Mouse (Mus musculus) heart, embryonic 11.5 days (tissue): Measurements from ENCODE around the gene Tmem170b. TPM values are rescaled to one million over a fixed set of nuclear protein-coding genes. Genes with fewer than 3 reads are reported as not detected.

Experiments used
- ATAC-seq: fragments of 200-750 bp; cut with Nextera tagmentation; replicated peaks from 2 replicates; pipeline ENCODE4 v1.8.0; 2017; ENCODE audit warnings: moderate library complexity; ENCODE audit not compliant: insufficient number of reproducible peaks, low FRiP score, low TSS enrichment
- H3K27ac ChIP-seq: fragments of 300-500 bp; sonication (generic); 2 replicates; pipeline ENCODE4 v1.5.1; 2014; ENCODE audit warnings: mild to moderate bottlenecking, low read depth, low read length
- H3K27me3 ChIP-seq: fragments of 300-500 bp; sonication (generic); 2 replicates; pipeline ENCODE4 v1.6.1; 2014; ENCODE audit warnings: mild to moderate bottlenecking, low read length, mixed read lengths; ENCODE audit not compliant: control insufficient read depth, insufficient read depth
- H3K36me3 ChIP-seq: fragments of 300-500 bp; sonication (generic); 2 replicates; pipeline ENCODE4 v1.6.1; 2014; ENCODE audit warnings: mild to moderate bottlenecking, low read length, moderate library complexity, mixed read lengths; ENCODE audit not compliant: control insufficient read depth, insufficient read depth
- H3K4me1 ChIP-seq: fragments of 300-500 bp; sonication (generic); 2 replicates; pipeline ENCODE4 v1.6.1; 2014; ENCODE audit warnings: low read length; ENCODE audit not compliant: control insufficient read depth, insufficient read depth
- H3K4me2 ChIP-seq: fragments of 300-500 bp; sonication (generic); 2 replicates; pipeline ENCODE4 v1.6.1; 2014; ENCODE audit warnings: mild to moderate bottlenecking, moderate library complexity
- H3K4me3 ChIP-seq: fragments of 300-500 bp; sonication (generic); 2 replicates; pipeline ENCODE4 v1.5.1; 2014; ENCODE audit warnings: low read depth, low read length
- H3K9ac ChIP-seq: fragments of 300-500 bp; sonication (generic); 2 replicates; pipeline ENCODE4 v1.6.1; 2014; ENCODE audit warnings: mild to moderate bottlenecking, low read depth, low read length, moderate library complexity
- H3K9me3 ChIP-seq: fragments of 300-500 bp; sonication (generic); replicated peaks from 2 replicates; pipeline ENCODE4 v1.6.1; 2016; ENCODE audit warnings: low read length; ENCODE audit not compliant: control insufficient read depth
- WGBS: fragments of 180-500 bp; shearing (Covaris S2); extraction: QIAGEN DNeasy Blood & Tissue Kit; methylation state at CpG from one replicate; pipeline ENCODE4 v1.1.7; 2014; ENCODE audit not compliant: insufficient replicate concordance; 5-methylcytosine and 5-hydroxymethylcytosine counted together
- polyA plus RNA-seq: library from polyadenylated mRNA; unstranded; fragments of >200 nt; fragmentation: Nextera tagmentation; extraction: Ambion mirVana; gene quantifications from 2 replicates; pipeline ENCODE4 v1.2.1, GENCODE M21; 2014

The Tmem170b gene
- polyA plus RNA-seq = 17.6 and 20.3 TPM in 2 replicates

DNA sequence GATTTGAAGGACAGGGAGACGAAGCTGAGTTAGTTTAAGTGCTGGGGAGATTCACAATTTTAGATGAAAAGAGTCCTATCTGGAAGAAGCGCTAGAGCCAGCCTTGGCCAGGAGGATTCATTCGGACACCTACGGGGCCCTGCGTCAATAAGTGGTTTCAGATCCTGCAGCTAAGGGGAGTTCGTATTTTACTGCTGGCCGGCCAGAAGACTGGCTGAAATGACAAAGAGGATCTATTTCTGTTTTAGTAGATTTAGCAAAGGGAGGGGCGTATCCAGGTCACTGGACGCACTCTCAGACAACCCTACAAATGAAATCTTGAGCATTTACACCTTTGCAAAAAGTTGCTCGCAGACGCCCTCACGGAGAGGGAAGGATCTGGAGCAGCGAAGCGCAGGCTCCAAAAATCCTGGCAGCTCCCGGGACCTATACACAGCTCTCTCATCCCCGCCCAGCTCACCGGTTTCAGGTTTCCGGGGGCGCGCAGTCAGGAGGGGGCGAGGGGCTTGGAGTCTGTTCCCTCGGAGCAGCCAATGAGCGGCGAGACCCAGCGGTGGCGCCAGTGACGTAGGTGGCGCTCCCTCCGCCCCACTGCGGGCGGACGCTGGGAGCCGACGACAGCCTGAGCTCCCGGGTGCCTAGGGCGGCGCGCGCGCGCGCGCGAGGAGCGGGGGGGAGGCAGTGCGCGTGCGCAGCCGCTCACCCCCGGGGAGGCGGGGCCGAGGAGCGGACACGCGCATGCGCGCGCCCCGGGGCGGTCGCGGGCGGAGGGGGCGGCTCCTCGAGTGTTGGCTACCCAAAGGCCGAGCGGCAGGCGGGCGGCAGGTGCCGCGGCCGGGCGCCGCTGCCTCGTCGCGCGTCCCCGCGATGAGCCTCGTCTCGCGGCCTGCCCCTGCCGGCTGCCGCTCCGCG is at the start of gene Tmem170b:
Gene Tmem170b (plus strand): TSS at position 809 of the 912 bp plus-strand sequence.
- peak; percentile 100 for ATAC-seq

DNA sequence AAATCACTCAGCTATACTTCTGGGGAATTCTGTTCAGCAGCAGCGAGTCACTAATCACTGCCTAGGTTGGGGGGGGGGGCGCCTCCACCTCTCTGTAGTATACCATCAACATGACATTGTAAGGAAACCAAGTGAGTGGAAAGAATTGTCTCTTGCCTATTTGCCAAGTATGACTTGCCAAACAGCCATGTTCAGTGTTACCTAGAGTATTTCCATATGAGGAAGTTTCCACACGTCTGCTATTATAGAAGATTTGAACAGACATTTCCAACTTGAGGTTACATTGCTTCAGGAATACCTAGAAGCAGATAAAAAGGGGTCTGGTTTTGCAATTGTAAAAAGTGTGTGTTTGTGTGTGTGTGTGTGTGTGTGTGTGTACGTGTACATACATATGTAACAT is 44.7 kb upstream of the Tmem170b start:
- H3K4me3 ChIP-seq = no peak overlapping the region
- no peak overlapping the region for H3K27ac ChIP-seq
- WGBS = 76% methylated on average over 4 of the region's 4 CpGs
- no peak overlapping the region for H3K4me2 ChIP-seq
- H3K9me3 ChIP-seq = no peaks in the 10 kb centered on the region
- H3K36me3 ChIP-seq = no peaks in the 10 kb centered on the region
- no peak for ATAC-seq
- H3K9ac ChIP-seq = no peak overlapping the region
- H3K27me3 ChIP-seq = no peaks in the 10 kb centered on the region
- no peaks in the 10 kb centered on the region for H3K4me1 ChIP-seq

More for the DNA sequence above, at the start of gene Tmem170b:
- Histone ChIP-seq H3K9me3 (no peaks in the 10 kb centered on the region), H3K36me3 (no peaks in the 10 kb centered on the region), H3K4me3 (peak within 1 kb of the TSS; percentile 91), H3K4me1 (peaks cover 3% of the 10 kb centered on the region), H3K27ac (peak within 1 kb of the TSS; percentile 91), H3K9ac (peak within 1 kb of the TSS; percentile 95), H3K27me3 (no peaks in the 10 kb centered on the region), H3K4me2 (peak within 1 kb of the TSS; percentile 76)
- WGBS = under 1% methylated on average over 69 of the region's 87 CpGs

DNA sequence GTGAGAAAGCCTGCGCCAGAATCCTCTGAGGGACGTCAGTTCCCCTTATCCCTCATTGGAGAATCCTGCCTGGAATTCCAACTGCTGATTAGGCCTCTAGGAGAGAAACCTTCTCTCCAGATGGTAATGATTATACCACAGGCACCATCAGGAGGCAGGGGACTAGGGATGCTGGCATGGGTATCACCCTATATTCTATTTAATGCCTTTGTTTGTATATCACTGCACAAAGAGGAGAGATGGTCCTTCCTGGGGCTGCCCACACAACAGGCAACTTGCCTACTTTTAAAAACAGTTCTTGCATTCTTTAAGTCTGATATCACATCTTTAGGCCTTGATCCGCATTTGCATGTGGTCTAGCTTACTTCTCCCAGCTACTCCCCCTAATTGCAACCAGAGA is 37.3 kb upstream of the Tmem170b start:
- Histone ChIP-seq H3K4me2 (no peak overlapping the region), H3K27ac (no peak overlapping the region), H3K9ac (no peak overlapping the region), H3K36me3 (no peaks in the 10 kb centered on the region), H3K9me3 (no peaks in the 10 kb centered on the region), H3K27me3 (no peaks in the 10 kb centered on the region), H3K4me1 (no peaks in the 10 kb centered on the region), H3K4me3 (no peak overlapping the region)
- ATAC-seq = no peak
- WGBS = 57% methylated on average over 3 of the region's 3 CpGs

DNA sequence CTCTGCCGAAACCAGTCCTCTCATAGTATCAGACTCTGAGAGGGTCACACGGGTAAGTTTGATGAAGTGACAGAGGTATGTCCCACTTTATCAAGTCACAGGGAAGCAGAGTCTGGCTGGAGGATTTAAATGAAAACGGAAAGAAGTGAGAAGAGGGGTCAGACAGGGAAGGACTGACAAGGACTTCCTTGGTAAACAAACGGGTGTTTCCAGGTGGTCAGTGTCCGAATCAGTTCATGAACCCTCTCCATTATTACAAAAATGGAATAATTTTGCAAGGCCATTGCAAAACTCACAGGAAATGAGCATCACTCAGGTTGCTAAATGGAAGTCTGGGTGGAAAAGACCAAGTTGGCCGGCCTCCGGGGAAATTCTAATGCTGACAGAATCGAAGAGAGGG is 36.8 kb upstream of the Tmem170b start:
- WGBS = 60% methylated on average over 8 of the region's 8 CpGs
- Histone ChIP-seq H3K36me3 (no peaks in the 10 kb centered on the region), H3K27ac (no peak overlapping the region), H3K4me2 (no peak overlapping the region), H3K9ac (no peak overlapping the region), H3K27me3 (no peaks in the 10 kb centered on the region), H3K4me1 (no peaks in the 10 kb centered on the region), H3K9me3 (no peaks in the 10 kb centered on the region), H3K4me3 (no peak overlapping the region)
- no peak for ATAC-seq

DNA sequence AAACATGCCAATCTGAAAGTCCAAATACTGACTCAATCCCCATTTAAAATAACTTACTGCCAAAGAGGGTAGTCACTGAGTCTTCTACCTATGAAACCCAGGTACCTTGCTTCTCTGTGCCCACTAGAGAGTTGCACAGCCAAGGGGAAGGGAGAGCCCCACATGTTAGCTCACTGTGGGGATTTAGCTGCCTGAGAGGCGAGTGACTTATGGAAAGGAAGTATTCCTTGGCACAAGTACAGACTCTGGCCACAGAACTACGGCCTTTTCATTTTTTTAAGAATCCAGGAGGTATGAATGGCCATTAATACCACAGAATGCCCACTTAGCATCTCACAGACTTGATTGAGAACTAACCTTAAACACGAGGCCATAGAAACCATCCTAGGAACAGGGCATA is 35.9 kb upstream of the Tmem170b start:
- ATAC-seq = no peak
- WGBS = 63% methylated on average over 3 of the region's 3 CpGs

DNA sequence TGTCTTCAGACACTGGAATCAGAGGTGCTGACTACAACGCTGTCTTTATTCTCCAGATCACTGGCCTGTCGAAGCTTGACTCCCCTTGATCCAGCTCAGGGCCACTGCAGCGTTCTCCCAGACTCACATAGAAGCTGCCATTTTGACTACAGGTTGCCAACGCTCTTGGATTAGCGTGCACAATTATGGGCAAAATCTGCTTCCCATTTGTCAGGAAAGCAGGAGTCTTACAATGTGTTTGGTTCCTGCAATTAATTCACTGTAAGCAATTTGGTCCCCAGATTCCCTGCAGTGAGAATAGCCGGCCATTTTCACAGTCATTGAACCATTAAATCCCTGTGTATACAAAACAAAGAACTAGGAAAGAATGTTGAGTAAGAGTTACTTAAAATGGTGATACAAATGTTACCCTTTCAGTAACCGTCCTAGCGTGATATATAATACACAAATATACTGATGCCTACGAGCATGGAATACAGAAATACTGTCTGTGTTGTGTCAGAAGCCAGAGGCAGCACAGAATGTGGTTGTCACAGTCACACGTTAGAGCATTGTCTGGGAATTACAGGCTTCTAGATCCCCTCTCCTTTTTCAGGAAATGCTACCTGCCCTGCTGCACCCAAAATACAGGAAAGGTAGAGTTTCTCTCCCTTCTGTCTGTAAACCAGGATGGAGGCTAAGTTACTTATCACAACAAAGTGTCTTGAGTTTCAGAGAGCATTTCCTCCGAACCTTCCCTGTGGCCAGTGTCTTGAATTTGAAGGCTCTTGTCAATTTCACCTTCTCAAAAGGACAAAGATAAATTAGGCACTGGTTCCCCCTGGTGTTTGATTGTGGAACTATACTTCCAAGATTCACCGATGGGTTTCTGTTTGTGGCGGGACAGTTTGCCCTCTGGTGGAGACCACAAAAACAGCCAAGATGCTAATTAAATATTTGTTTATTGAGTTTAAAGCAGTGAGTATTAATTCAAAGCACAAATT is 34.0 kb upstream of the Tmem170b start:
- no peaks in the 10 kb centered on the region for H3K4me1 ChIP-seq
- H3K4me2 ChIP-seq = no peak overlapping the region
- no peak for ATAC-seq
- no peaks in the 10 kb centered on the region for H3K36me3 ChIP-seq
- no peaks in the 10 kb centered on the region for H3K9me3 ChIP-seq
- 52% methylated on average over 13 of the region's 13 CpGs for WGBS
- no peak overlapping the region for H3K9ac ChIP-seq
- H3K27ac ChIP-seq = no peak overlapping the region
- no peak overlapping the region for H3K4me3 ChIP-seq
- no peaks in the 10 kb centered on the region for H3K27me3 ChIP-seq

More for the DNA sequence above, 35.9 kb upstream of the Tmem170b start:
- Histone ChIP-seq H3K4me2 (no peak overlapping the region), H3K36me3 (no peaks in the 10 kb centered on the region), H3K9me3 (no peaks in the 10 kb centered on the region), H3K4me3 (no peak overlapping the region), H3K27ac (no peak overlapping the region), H3K27me3 (no peaks in the 10 kb centered on the region), H3K9ac (no peak overlapping the region), H3K4me1 (no peaks in the 10 kb centered on the region)

DNA sequence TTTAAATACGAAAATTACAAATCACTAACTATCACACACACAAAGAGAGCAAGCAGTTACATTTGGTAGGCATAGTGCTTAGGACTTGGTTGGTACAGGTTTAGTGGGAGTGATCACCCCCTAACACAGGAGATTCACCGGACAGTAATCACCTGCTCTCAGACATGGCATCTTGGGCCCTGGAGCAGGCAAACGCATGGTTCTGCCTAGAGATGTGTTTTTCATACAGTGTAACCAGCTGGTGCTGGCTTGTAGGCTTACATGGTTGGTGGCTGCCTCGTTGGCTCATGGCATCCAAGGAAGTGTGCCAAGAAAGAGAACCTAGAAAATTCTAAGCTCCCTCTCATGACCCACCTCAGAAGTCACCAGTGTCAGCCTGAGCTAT is 33.4 kb upstream of the Tmem170b start:
- no peak overlapping the region for H3K9ac ChIP-seq
- WGBS = 46% methylated on average over 4 of the region's 4 CpGs
- no peak overlapping the region for H3K4me2 ChIP-seq
- H3K27me3 ChIP-seq = no peaks in the 10 kb centered on the region
- no peaks in the 10 kb centered on the region for H3K4me1 ChIP-seq
- H3K9me3 ChIP-seq = no peaks in the 10 kb centered on the region
- no peak overlapping the region for H3K27ac ChIP-seq
- no peak for ATAC-seq
- H3K36me3 ChIP-seq = no peaks in the 10 kb centered on the region
- H3K4me3 ChIP-seq = no peak overlapping the region

DNA sequence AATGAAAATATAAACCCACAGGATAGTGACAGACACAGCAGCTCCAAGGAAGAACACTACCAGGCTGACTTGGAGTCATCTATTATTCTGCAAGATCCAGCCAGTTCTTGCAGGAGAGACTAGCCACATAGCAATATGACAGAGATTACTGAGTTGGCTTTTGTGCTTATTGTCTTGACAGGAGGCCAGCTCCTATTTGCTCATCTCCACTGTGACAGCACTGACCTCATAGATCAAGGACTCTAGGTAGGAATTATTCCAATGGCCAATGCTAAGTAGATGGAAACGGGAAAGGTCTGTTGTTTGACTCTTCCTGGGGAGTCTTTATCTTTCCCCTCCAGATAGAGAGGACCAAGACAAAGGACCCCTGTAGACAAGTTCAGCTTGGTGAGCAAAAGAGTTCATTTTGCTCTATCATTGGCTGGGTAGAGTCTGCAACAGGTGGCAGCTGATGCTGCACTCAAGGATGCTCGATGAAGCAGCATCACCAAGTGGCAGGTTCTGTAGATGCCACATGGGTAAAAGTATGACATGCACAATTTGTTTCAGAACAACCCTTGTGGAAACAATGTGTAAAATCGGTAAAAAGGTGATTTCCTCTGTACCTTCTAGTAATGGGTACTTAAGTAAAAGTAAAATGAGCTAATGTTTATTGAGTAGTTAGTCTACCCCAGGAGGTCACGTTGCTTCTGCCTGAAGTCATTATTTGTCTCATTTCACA is 32.4 kb upstream of the Tmem170b start:
- ATAC-seq = no peak
- WGBS = 46% methylated on average over 4 of the region's 4 CpGs
- Histone ChIP-seq H3K36me3 (no peaks in the 10 kb centered on the region), H3K4me1 (no peaks in the 10 kb centered on the region), H3K27ac (no peak overlapping the region), H3K9me3 (no peaks in the 10 kb centered on the region), H3K9ac (no peak overlapping the region), H3K4me2 (no peak overlapping the region), H3K4me3 (no peak overlapping the region), H3K27me3 (no peaks in the 10 kb centered on the region)
